Mouse (Mus musculus) natural killer cell, adult 2 months (primary cell): ENCODE data around the gene Klhl1.
"Not testable (repeated sequence)": the region's sequence is repeated elsewhere in the genome, so short reads cannot be mapped to it uniquely, and the experiment has no call there.

Experiments used
- DNase-seq, 2 experiments: peaks; one replicate each; pipeline ENCODE4 v3.0.0; 2022; ENCODE audit warnings: low spot score in 2 of 2

The Klhl1 gene

DNA sequence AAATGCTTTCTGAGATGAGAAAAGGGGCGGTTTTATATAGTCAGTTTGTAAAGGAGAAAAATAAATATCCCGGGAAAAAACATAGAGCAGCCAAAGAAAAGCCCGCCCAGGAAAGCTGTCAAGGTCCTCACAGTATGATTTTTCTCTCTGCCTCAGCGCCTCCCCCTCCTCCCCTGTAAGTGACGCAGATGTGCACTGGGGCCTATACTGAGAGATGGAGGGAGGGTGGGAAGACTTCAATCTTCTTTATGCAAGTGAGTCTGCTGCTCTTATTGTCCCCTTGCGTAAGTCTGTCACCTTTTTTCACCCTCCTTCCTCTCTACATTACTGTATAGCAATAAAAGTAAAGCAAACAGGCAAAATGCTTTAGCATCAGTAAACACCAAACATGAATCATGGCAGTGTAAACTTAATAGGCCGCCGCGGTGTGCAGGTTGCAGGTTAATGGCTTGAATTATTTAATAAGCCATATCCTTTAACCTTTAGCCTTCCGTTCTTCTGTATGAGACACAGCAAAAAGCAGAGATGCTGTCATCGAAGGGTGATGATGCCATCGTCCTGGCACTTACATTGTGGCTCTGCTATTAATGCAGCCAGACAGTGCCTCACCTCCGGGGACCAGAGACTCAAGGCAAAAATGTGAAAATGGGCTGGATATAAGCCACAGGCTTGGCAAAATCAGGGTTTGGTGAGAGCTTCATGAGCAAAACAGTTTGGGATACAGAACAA, at the start of gene Klhl1:
Klhl1 (minus strand) TSS at position 149 of the 729 bp plus-strand sequence.
- DNase-seq, result no peak

DNA sequence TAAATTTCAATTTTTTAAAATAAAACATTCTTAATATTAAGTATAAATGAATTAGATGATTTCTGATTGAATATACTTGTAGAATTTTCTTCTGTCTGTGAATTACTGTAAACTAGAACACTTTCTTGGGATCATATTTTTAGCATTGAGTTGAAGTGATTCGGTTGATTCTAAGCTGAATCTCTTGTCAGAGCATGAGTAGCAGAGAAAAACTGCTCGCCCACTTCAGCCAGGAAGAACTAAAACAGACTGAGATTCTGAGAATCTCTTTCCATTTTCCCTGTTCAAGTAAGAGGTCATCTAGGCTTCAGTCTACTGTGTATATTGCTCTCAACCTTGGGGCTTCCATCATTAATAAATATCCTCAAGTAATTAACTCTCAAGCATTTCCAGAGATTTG, 34.8 kb upstream of the Klhl1 start:
- no peak for DNase-seq

DNA sequence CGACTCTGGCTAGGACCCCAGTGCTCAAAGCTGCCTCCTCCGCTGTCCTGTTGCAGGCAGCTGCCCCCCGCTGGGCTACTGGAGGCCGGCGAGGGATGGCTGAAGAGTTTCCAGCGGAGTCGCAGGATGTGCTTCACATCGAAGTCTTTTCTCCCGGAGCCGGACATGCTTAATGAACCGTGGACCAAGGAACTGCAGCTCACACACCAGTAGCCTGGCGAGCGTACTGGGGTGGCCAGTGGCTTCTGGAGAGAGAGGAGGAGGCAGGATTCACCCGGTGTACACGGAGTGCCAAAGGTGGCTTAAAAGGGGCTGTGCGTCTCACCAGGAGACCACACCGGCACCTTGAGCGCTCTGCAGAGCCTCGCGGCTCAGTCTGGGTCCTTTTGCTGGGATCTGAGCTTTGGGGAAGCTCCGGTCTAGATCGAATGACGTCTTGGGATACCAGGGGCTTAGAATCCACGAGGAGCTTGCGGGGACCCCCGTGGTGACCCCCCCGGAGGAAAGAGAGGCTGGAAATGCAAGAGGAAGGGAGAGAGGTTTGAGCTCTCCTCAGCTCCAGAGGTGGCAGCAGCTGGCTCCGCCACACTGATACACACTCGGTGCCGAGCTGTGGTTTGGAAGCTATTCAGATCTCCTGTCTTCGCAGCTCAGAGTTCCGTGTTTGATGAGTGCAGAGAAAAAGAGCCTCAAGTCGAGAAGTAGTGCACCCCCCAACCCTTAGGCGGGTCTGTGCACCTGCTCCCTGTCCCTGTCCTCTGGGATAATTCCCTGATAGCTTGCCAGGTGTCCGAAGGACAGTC, 550 bp downstream of the Klhl1 start:
- no peak for DNase-seq

DNA sequence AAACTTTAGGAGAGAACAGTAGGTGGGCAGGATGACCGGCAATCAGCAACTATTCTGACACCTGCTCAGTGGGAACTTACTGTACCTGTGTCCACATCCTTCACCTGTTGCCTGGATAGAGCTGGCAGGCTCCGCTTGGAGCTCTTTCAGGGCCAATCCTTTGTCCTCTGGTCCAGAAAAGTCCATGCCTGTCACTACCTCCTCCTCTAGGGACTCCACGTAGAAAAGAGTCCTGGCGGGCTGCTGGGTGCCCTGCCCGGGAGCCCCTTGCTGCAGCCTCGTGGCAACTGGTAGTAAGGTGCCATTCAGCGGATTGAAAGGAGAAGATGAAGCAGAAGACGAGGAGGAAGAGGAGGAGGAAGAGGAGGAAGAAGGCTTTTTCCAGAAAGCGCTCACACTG, 1.2 kb downstream of the Klhl1 start:
- DNase-seq, result no peak

DNA sequence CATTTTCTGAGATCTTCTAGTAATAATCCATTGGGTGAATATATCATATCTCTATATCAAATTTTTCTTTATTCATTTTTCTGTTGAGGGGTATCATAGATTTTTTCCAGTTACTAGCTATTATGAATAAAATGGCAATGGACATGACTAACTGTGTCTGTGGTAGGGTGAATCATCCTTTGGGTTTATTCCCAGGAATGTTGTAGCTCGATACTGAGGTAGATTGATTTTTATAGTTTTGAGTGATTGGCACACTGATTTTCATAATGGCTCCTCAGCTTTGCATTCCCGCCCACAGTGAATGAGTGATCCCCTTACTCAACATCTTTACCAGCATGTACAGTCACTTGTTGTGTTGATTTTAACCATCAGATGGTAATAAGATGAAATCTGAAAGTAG, 19.0 kb downstream of the Klhl1 start:
- no peak for DNase-seq

DNA sequence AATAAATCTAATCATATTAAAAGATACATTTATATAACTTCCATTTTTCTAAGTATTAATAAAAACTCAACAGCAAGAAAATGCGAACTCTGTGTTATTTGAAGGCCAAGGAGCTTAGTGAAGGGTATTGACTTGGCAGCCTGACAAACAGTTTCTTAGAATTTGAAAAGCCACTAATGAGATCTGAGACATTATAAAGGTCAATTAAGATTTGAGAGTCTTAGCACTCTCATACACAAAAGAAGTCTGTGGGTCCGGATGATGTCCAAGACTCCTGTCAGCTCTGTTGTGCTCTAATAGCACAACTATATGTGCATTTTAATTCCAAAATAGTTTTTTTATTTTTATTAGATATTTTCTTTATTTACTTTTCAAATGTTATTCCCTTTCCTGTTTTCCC, 47.1 kb downstream of the Klhl1 start:
- no peak for DNase-seq

DNA sequence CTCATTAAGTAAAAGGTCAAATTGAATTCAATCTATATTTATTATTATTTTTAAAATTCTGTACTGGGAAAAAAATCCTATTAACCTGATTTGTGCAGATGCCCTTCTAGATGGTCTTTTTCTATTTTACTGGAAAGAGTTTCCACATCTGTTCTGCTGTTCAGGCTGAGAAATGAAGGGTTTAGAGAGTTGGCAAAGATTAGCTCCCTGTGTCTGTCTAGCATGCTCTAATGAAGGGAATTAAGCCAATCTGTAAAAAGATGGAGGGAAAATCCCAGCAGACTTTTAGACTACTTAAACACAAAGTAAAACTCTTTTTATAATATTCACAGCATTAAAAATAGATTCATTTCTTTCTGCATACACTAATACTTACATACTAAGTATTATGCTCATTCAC, 47.6 kb downstream of the Klhl1 start:
- DNase-seq, result no peak

DNA sequence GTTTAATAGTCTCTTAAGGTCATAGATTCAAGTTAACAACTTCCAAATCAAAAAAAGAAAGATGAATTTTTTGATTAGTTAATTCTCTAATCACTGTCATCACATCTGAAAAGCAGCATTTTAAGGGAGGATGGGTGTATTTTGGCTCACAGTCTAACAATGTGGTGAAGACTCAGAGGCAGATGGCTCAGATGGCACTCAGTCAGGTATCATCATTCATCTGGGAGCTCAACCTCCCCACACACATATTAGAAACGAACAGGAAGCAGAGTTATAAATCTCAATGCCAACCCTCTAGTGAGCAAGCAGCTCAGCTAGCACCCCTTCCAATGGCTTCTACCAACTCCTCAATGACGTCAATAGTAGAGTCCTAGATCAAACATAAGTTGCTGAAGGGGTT, 57.1 kb downstream of the Klhl1 start:
- no peak for DNase-seq

DNA sequence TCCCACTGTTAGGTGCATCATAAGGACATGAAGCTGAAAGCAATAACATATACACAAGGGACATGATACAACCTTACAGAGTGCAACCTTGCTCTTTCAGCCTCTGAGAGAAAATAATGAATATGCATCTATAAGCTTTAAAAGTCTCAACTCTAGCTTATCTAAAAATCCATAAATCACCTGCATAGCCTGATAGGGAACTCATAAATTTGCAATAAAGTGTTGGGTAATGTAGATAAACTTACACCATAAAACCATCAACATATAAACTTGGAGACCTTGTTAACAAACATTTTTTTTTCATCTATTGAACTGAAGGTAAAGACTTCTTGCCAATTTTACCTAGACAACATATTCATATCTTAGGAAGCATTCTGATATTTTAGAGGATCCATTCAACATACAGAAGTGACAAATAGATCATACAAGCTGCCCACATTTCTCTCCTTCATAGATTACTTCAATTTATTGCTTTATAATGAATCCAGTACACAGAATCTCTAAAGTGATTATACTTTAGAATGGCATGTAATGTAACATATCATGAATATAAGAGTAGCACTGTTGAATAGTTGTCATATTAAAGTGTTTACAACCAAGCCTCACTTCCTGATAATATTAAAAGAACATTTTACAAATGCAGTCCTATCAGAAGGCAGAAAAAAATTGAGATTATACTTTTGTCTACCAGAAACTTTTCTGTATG, 126.7 kb downstream of the Klhl1 start:
- DNase-seq, result no peak

DNA sequence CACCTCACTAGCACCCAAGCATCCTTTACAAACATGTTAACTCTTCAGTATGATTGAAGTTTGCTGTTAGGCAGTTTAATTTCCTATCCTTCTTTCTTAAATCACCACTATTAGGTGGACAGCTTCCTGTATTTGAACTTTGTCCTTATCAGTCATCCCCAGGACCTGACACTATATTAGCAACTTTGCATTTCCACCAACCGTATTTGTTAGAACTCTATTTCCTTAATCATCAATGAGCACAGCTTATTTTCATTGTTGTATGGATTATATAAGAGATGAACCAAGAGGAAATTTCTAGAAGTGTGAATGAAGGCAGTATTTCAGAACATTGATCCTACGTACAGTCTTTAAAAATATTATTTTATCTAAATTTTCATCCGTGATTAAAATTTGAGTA, 156.2 kb downstream of the Klhl1 start:
- DNase-seq, result no peak

DNA sequence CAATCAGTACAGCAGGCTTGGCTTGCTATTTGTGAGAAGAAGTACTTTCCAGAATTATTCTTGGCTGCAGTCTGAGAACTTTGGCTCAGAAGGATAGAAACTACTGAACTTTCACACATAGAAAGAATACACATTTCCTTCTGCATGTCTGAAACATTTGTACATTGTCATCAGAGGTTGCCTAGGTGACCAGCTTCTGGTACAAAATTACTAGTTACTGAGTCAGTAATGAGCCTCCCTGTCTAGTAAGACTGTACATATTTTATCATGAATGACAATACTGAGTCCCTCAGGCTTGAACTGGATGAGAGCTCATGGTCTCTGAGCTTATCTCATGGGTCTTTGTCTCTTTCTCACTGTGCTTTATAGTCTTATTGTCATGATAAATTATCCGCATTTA, 170.7 kb downstream of the Klhl1 start:
- DNase-seq, result no peak

DNA sequence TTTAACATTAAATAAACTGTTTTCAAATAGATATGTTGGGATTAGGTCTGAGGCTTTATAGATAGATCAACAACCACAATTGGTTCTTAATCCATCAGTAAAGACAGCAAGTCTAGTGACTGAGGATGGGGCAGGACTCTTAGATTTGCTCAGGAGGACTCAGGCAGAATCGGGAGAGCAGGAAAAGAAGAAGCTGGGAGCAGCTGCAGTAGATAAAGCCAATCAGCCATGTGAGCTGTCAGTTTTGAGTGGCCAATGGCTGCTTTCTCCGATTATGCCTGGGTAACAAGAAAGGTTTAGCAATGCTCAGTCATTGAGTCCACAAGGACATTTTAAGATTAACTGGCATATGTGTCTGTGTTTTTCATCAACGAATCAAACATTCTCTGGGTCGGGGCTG, 187.8 kb downstream of the Klhl1 start:
- DNase-seq, result no peak

DNA sequence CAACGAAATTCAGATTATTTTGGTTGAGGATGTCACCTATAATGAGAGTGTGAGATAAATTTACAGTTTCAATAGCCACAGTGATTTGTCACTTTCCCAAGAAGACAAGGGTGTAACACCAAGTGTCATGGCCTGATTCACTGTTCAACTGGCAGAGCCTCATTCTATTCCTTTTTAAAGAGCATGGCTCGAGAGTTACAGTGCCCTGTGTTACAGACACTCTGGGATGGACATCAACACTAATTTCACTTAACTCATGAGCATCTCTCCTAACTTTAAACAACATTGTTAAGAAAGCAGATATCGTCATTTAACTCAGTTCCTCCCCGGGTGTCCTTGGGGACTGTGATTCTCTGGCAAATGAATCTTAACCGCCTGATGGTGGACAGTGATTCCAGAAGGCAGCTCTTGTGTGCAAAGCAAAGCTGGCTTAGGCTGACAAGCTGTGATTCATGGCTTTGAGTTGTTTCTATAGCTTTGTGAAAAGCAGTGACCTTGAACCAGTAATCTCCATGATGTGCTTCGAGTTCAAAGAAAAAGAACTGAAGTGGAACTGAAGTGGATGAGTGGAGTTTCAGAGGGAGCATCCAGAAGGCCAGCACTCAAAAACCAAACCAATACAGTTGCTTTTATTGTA, 301.0 kb downstream of the Klhl1 start:
- DNase-seq, result no peak

DNA sequence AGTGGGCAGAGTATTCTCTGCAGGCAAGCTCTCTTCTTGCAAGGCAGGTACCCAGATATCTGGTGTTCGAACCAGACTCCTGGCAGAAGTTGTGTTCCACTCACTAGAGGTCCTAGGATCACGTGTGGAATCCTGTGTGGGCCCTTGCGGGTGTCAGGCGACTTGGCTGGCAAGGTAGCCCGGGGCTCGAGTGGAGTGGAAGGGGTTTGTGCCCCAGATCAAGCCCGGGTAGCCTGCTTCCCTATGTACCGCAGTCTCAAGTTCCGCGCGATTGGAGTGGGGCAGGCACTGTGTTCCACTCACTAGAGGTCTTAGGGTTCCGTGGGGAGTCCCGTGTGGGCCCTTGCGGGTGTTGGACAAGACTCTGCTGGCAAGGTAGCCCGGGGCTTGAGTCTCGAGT, 324.1 kb downstream of the Klhl1 start:
- not testable (repeated sequence) for DNase-seq

DNA sequence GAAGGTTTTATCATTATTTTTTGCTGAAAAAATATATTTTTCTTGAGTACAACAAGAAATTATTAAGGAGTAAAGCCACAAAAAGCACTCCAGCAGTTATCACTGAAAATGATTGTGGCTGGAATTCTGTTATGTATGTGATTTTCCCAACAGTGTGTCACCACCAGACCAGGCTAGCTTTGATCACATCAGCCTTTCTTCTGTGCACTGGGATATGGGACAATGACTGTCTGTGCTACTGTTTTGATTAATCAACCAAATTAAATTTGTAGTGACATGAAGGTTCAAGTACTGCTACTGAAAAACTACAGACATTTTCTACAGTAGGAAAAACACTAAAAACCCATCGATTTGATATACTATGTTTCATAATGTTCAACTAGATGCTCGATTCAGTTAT, 344.4 kb downstream of the Klhl1 start:
- no peak for DNase-seq

DNA sequence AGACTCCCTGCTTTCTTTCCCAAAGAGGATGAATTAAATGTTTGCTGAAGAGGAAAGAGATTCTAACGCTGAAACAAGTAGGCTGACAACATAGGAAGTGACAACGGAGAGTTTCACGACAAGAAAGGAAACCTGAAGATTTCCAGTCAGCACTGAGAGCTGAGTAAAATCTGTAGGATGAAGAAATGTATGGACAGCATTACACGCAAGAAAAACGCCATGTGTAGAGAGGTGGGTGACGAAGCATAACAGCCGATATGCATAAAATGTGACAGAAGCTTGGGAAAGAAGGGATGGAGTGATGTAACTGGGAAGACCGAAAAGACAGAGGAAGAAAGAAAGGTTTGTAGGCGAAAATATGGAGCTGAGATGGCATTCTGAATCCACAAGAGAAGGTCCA, 375.8 kb downstream of the Klhl1 start:
- no peak for DNase-seq

DNA sequence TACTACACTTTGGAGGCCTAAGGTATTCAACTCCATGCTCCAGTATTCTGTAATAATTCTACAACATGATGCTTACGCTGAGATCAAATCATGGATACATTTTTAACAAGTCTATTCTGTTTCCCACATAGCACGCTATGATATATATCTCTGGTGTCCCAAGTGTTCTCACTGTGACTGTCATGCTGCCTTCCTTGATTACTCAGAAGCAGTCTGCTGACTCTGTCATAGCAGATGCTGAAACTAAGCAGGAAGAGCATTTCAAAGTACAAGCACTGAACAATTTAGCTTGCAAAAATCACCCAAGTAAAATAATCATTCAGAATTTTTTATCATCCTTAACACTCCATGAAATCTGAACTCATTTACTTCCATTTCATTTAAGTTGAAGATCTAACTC, 378.7 kb downstream of the Klhl1 start:
- no peak for DNase-seq

DNA sequence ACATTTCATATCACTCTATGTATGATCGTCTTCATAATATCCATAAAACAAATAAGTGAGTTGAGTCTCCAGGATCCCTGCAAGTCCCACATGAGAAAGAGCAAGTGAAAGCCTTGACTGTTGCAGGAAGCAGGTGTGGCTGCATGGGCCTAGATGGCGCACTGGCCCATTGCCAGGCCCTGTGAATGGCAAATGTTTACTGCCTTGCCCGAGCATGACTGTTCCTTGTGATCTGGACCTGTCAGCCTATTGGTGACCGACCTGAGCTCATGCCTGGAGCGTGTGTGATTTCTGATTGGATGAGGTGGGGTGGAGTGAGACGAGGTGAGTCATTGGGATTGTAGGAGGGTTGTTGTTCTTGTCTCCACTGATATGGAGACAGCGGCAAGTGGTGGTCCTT, 411.5 kb downstream of the Klhl1 start:
- DNase-seq, result no peak

DNA sequence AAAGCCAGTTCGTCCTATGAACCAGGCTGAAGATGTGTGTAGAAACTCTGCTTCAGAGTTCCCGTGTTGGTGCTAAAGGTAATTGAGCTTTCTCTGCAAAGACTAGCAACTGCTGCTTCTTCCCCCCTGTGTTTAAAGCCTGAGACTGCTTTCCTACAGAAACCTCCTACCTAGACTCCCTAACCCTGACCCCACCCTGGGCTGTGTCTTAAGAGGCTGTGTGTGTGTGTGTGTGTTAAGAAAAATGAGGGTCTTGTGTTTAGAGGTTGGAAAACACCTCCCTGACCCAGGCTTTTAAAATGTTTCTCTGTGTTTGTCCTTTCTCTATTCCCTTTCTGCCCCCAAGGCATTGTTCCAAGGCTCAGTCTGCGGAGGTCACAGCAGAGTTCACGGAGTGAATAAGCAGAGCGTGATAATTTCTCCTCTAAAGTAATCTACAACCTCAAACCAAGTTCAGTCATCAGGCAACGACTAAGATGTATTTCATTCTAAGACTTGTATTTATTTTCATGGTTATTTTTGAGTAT, 437.2 kb downstream of the Klhl1 start:
- no peak for DNase-seq

DNA sequence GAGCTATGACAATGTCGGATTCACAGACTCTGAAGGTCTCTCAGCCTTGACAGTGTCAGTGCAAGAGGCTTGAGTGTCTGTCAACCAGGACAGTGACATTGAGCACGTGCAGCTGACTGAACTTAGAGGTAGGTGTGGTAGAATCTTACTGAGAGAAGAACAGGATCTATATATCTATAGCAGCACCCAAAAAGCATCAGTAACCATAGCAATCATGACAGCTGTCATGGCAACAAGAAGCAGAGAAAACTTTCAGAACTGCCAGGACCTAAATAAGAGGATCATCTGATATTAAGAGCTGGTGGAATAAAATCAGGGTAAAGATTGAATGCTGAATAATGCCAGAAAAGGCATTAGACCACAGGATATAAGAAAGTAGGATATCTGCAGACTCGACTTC, 453.0 kb downstream of the Klhl1 start:
- no peak for DNase-seq
